Mouse (Mus musculus) megakaryocyte, embryonic 14.5 days (primary cell): ENCODE measurements around the gene Vpreb2.
"Not testable (repeated sequence)": the region's sequence is repeated elsewhere in the genome, so short reads cannot be mapped to it uniquely, and the experiment has no call there.

Experiments
- FLI1 ChIP-seq: IDR thresholded peaks from 2 replicates; pipeline ENCODE4 v1.6.1; 2012; ENCODE audit warnings: low read length, inconsistent platforms, mixed read lengths
- GATA1 ChIP-seq: IDR thresholded peaks from 3 replicates; pipeline ENCODE4 v1.6.1; 2012; ENCODE audit warnings: mixed read lengths, low read length, inconsistent platforms, borderline replicate concordance

GRCm38 (mm10) chr16:17956052-17956638 is 24.1 kb upstream of the Vpreb2 start:
- not testable (repeated sequence) for TF ChIP-seq GATA1, FLI1
